18 mouse cellular contexts compared by ENCODE assay signal in genomic region chr15:84658655-84659054, GRCm38 (mm10). TPM values are rescaled to one million over a fixed set of nuclear protein-coding genes. Genes with fewer than 3 reads are reported as not detected.
A peak's percentile ranks its signal among the peaks of the same experiment; 100 is the strongest.
DNase-seq lines count a peak whose midpoint lies in the region; ATAC-seq and TF ChIP-seq lines count a peak whose summit lies in the region.
"Had no signal": no experiment of that assay in that cellular context is flagged by ENCODE, and none has a peak within 500 bp of the region (broad histone marks: within the 10 kb centered on the region; RNA-seq: fewer than 3 reads in every experiment).

No protein-coding gene starts in this region.

- peaks cover 21% of the 10 kb centered on the region for H3K27me3 ChIP-seq in hindbrain, embryonic 10.5 days (ENCODE audit: insufficient read depth, poor library complexity, severe bottlenecking)
- H3K27me3 ChIP-seq in hindbrain, embryonic 11.5 days (ENCODE audit: control insufficient read depth, insufficient read depth, low read length): no peaks in the 10 kb centered on the region
- H3K27me3 ChIP-seq in embryonic facial prominence, embryonic 10.5 days (replicated peaks; ENCODE audit: low read depth, poor library complexity, severe bottlenecking): peaks cover 25% of the 10 kb centered on the region
- H3K27me3 ChIP-seq: forebrain, embryonic 15.5 days had no signal

- H3K36me3 ChIP-seq in hindbrain, embryonic 10.5 days: no peaks in the 10 kb centered on the region
- no peaks in the 10 kb centered on the region for H3K36me3 ChIP-seq in hindbrain, embryonic 11.5 days (ENCODE audit: control insufficient read depth, insufficient read depth, low read length)
- no peaks in the 10 kb centered on the region for H3K36me3 ChIP-seq in embryonic facial prominence, embryonic 10.5 days (replicated peaks)
- H3K36me3 ChIP-seq: embryonic facial prominence, embryonic 15.5 days; forebrain, embryonic 15.5 days; heart, embryonic 12.5 days; hindbrain, embryonic 13.5 days had no signal

- 89% methylated on average over 5 of the region's 5 CpGs for WGBS in hindbrain, embryonic 10.5 days
- 93% methylated on average over 5 of the region's 5 CpGs for WGBS in hindbrain, embryonic 11.5 days
- WGBS in embryonic facial prominence, embryonic 10.5 days: 85% methylated on average over 5 of the region's 5 CpGs

- TF ChIP-seq CTCF in gastrocnemius, adult 2 months (IDR thresholded peaks at IDR 0.05): no peak

- H3K9ac ChIP-seq in hindbrain, embryonic 11.5 days (ENCODE audit: low read depth, low read length): no peak overlapping the region
- H3K9ac ChIP-seq: embryonic facial prominence, embryonic 15.5 days; forebrain, embryonic 15.5 days; heart, embryonic 12.5 days; hindbrain, embryonic 13.5 days had no signal

- DNase-seq in hindbrain, embryonic 10.5 days (ENCODE audit: low spot score): no peak
- DNase-seq in hindbrain, embryonic 11.5 days (ENCODE audit: low spot score): no peak
- no peak for DNase-seq in embryonic facial prominence, embryonic 10.5 days (ENCODE audit: low spot score)
- DNase-seq in gastrocnemius, adult 2 months: peak; percentile 88
- DNase-seq in skeletal muscle tissue, adult 2 months (ENCODE audit: low read depth, low spot score): peak; percentile 73
- no peak for DNase-seq in frontal cortex, postnatal 25 days (ENCODE audit: low spot score in 2 of 2)
- DNase-seq in ovary, postnatal 10 days (ENCODE audit: low spot score): no peak
- DNase-seq: adrenal gland, adult 8-10 months; adrenal gland, postnatal 36 days; cerebellum, adult 8-10 months; heart, postnatal 36 days; kidney, adult 11 months had no signal

- no peak overlapping the region for H3K4me3 ChIP-seq in hindbrain, embryonic 10.5 days
- no peak overlapping the region for H3K4me3 ChIP-seq in hindbrain, embryonic 11.5 days (ENCODE audit: low read depth, low read length)
- no peak overlapping the region for H3K4me3 ChIP-seq in embryonic facial prominence, embryonic 10.5 days
- no peak overlapping the region for H3K4me3 ChIP-seq in gastrocnemius, adult 2 months
- H3K4me3 ChIP-seq: embryonic facial prominence, embryonic 15.5 days; erythroblast, embryonic 14.5 days; forebrain, embryonic 15.5 days; heart, embryonic 12.5 days; hindbrain, embryonic 13.5 days had no signal

- no peaks in the 10 kb centered on the region for H3K9me3 ChIP-seq in hindbrain, embryonic 10.5 days
- H3K9me3 ChIP-seq in hindbrain, embryonic 11.5 days (ENCODE audit: control insufficient read depth, low read length): no peaks in the 10 kb centered on the region
- H3K9me3 ChIP-seq in embryonic facial prominence, embryonic 10.5 days: no peaks in the 10 kb centered on the region
- H3K9me3 ChIP-seq: embryonic facial prominence, embryonic 15.5 days; forebrain, embryonic 15.5 days; heart, embryonic 12.5 days; hindbrain, embryonic 13.5 days had no signal

- H3K4me2 ChIP-seq in hindbrain, embryonic 11.5 days (replicated peaks; ENCODE audit: low read depth, low read length): no peak overlapping the region
- H3K4me2 ChIP-seq: embryonic facial prominence, embryonic 15.5 days; forebrain, embryonic 15.5 days; heart, embryonic 12.5 days; hindbrain, embryonic 13.5 days had no signal

- no peak for ATAC-seq in hindbrain, embryonic 11.5 days (ENCODE audit: low FRiP score)
- ATAC-seq: forebrain, embryonic 15.5 days; hindbrain, postnatal 0 days had no signal

- H3K27ac ChIP-seq in hindbrain, embryonic 10.5 days: peak overlapping the region; percentile 82
- H3K27ac ChIP-seq in hindbrain, embryonic 11.5 days (ENCODE audit: low read depth, low read length): no peak overlapping the region
- H3K27ac ChIP-seq in embryonic facial prominence, embryonic 10.5 days (replicated peaks): 0 out of 2 replicates have a peak overlapping the region, but pooled peaks have one; percentile 35
- no peak overlapping the region for H3K27ac ChIP-seq in gastrocnemius, adult 2 months
- H3K27ac ChIP-seq: embryonic facial prominence, embryonic 15.5 days; forebrain, embryonic 15.5 days; hindbrain, postnatal 0 days had no signal

- intact Hi-C loops in gastrocnemius, adult 2 months (cut with DNase I): no loop called here

- peaks cover 55% of the 10 kb centered on the region for H3K4me1 ChIP-seq in hindbrain, embryonic 10.5 days (replicated peaks)
- H3K4me1 ChIP-seq in hindbrain, embryonic 11.5 days (replicated peaks; ENCODE audit: control insufficient read depth, insufficient read depth, low read length): 0 out of 2 replicates have a peak, but pooled peaks cover 5% of the 10 kb centered on the region
- peaks cover 51% of the 10 kb centered on the region for H3K4me1 ChIP-seq in embryonic facial prominence, embryonic 10.5 days

RNA-seq across cellular contexts. Expression of gene Prr5, which starts 10.8 kb away (rescaled TPM):
- 17.9 and 20.4 TPM in 2 replicates for polyA plus RNA-seq in hindbrain, embryonic 10.5 days (2016; fragmentation: Nextera tagmentation; extraction: Ambion mirVana)
- 12.1 and 13.9 TPM in 2 replicates for polyA plus RNA-seq in hindbrain, embryonic 11.5 days (2014; fragmentation: Nextera tagmentation; extraction: Ambion mirVana)
- 16.2 and 17.7 TPM in 2 replicates for polyA plus RNA-seq in embryonic facial prominence, embryonic 10.5 days (2016; fragmentation: Nextera tagmentation; extraction: Ambion mirVana)
- 1 to 10 TPM; 3.0 to 4.3 TPM for total RNA-seq in gastrocnemius, adult 2 months (2021)

Comparison
In these comparisons a context has a peak if more than half of its experiments do, and no peak if none do; other contexts are left out.
1. H3K27ac ChIP-seq: peak in hindbrain, embryonic 10.5 days (single experiment) and embryonic facial prominence, embryonic 10.5 days (single experiment); none in hindbrain, embryonic 11.5 days (single experiment) and gastrocnemius, adult 2 months (single experiment).
2. DNase-seq: peak in gastrocnemius, adult 2 months (single experiment) and skeletal muscle tissue, adult 2 months (single experiment); none in hindbrain, embryonic 10.5 days (single experiment), hindbrain, embryonic 11.5 days (single experiment), embryonic facial prominence, embryonic 10.5 days (single experiment), frontal cortex, postnatal 25 days (0 of 2) and ovary, postnatal 10 days (single experiment).